Mouse (Mus musculus) Patski (cell line): ENCODE measurements at regions not wholly inside any gene's neighbourhood (a gene's known extent, or its start where the extent isn't known, plus 50 kb on each side); places are given as distances from the start of the nearest gene placed in this dataset.

ENCODE experiments used
- ATAC-seq: fragments of 100-300 bp; one replicate; pipeline ENCODE4 v1.8.0; 2021
- CTCF ChIA-PET: fragments of 350-600 bp; sonication (Branson Sonifier 250); formaldehyde crosslinking; loops from one replicate; lab custom pipeline; 2022; ENCODE audit warnings: inconsistent platforms; lab: Charles Lee
- POLR2A ChIA-PET: fragments of 350-600 bp; sonication (Branson Sonifier 250); formaldehyde crosslinking; loops from one replicate; lab custom pipeline; 2022; ENCODE audit warnings: antibody characterized with exemption, inconsistent platforms; lab: Charles Lee
- DNase-seq: peaks from one replicate; pipeline ENCODE4 v3.0.0-alpha.2; 2011; ENCODE audit warnings: low read depth, low spot score
- H3K27me3 ChIP-seq: fragments of 371-371 bp; one replicate; pipeline ENCODE4 v1.5.1; 2021
- CTCF ChIP-seq: fragments of 100-300 bp; IDR thresholded peaks from one replicate; pipeline ENCODE4 v1.5.1; 2021
- in situ Hi-C: fragments of 300-500 bp; cut with MboI; formaldehyde crosslinking; loops from 3 replicates; pipeline ENCODE4 v1.11.1; 2018; ENCODE audit warnings: low pct_unique_long_range_greater_than_20kb, mixed read lengths

GRCm38 (mm10) chr6:50938879-50939278 lies 284.6 kb upstream of the Npvf start:
- in situ Hi-C loops = loop anchor here (5.0 kb wide), 2 partner anchors 132 to 262 kb away; no protein-coding TSS in a partner anchor
- CTCF ChIA-PET = interaction anchor here (1.4 to 2.2 kb wide), 2 partner anchors 10 to 130 kb away, joined by 5 to 8 read pairs; no protein-coding TSS in a partner anchor
- POLR2A ChIA-PET = interaction anchor here (1.2 kb wide), 1 partner anchor 228 kb away, joined by 4 read pairs; no protein-coding TSS in a partner anchor
- ATAC-seq = no peak
- peaks cover 5% of the 10 kb centered on the region for H3K27me3 ChIP-seq
- peak; percentile 79 for TF ChIP-seq CTCF
- no peak for DNase-seq

- ATAC-seq (no peak), DNase-seq (no peak)
- in situ Hi-C loops = loop anchor here (5.0 kb wide), 2 partner anchors 132 to 262 kb away; no protein-coding TSS in a partner anchor
- no peak for TF ChIP-seq CTCF
- ChIA-PET CTCF (interaction anchor here (0.9 to 2.2 kb wide), 9 partner anchors 10 to 261 kb away, joined by 3 to 8 read pairs (median 5); no protein-coding TSS in a partner anchor), POLR2A (interaction anchor here (1.0 to 1.2 kb wide), 2 partner anchors 15 to 227 kb away, joined by 3 to 4 read pairs; no protein-coding TSS in a partner anchor)
- H3K27me3 ChIP-seq = peaks cover 1% of the 10 kb centered on the region
These were observed 285.2 kb upstream of the Npvf start for GRCm38 (mm10) chr6:50939440-50939839.

DNA sequence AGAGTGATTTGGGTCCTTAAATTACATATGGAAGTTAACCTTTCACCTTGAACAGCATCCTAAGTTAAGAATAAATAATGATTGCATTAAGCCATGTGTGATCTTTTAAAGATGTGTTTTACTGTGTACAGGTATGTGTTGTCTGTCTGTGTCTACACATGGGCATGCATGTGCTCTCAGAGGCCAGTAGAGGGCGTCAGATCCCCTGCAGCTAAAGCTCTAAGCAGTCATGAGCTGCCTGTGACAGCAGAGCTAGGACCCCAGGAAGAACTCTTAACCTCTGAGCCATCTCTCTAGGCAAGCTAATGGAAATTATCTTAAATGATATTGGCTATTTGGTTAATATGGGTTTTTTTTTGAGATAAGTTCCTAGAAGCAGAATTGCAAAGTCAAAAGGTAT lies 285.9 kb upstream of the Npvf start:
- ChIA-PET CTCF (interaction anchor here (0.6 to 2.2 kb wide), 12 partner anchors 9 to 262 kb away, joined by 3 to 8 read pairs (median 4); no protein-coding TSS in a partner anchor), POLR2A (interaction anchor here (0.6 to 1.2 kb wide), 3 partner anchors 15 to 226 kb away, joined by 3 to 4 read pairs (median 3); no protein-coding TSS in a partner anchor)
- ATAC-seq (no peak), DNase-seq (no peak)
- H3K27me3 ChIP-seq = no peaks in the 10 kb centered on the region
- TF ChIP-seq CTCF = peak; percentile 80
- in situ Hi-C loops = loop anchor here (5.0 kb wide), 1 partner anchor 227 kb away; no protein-coding TSS in a partner anchor

DNA sequence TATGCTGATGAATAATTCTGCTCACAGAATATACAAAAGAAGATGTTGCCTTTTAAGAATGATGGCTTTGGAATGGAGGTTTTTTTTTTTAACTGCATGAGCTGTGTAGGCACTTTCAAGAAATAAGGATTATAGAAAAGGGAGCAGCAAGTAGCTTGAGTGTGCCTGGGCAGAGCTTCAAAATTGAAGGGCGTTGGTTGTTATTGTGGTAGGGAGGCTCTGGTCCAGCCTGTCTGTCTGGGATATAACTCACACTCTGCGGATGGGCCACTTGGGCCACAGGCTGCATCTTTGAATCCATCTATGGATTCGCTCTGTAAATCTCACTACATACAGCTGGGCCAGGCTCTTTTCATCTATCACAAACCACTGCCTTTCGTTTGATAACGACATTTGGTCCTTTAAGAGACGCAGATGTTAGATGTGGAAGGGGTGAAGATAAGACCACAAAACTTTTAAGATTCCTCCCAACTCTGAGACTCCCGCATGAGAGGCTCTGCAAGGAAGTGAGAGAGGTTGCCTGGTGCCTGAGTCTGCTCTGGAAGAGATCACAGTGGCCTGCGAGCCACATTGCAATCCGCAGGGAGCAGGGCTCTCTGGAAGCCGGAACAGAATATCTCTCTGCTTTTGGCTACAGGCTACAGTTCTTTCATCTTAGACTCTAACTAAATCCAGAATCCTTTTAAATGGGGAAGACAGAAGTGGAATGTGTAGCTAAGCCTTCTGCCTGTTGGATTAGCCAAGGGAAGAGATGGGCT lies 286.6 kb upstream of the Npvf start:
- DNase-seq = no peak
- no peaks in the 10 kb centered on the region for H3K27me3 ChIP-seq
- no peak for ATAC-seq
- ChIA-PET CTCF (interaction anchor here (0.6 to 3.1 kb wide), 10 partner anchors 22 to 262 kb away, joined by 3 to 15 read pairs (median 6); no protein-coding TSS in a partner anchor), POLR2A (interaction anchor here (0.6 kb wide), 1 partner anchor 316 kb away, joined by 3 read pairs; no protein-coding TSS in a partner anchor)
- no peak for TF ChIP-seq CTCF
- in situ Hi-C loops = loop anchor here (5.0 kb wide), 1 partner anchor 226 kb away; no protein-coding TSS in a partner anchor

GRCm38 (mm10) chr6:50942696-50943095 lies 288.5 kb upstream of the Npvf start:
- POLR2A ChIA-PET = no interaction called here
- no peaks in the 10 kb centered on the region for H3K27me3 ChIP-seq
- ATAC-seq = no peak
- no peak for TF ChIP-seq CTCF
- in situ Hi-C loops = loop anchor here (5.0 kb wide), 1 partner anchor 225 kb away; no protein-coding TSS in a partner anchor
- no peak for DNase-seq
- CTCF ChIA-PET = interaction anchor here (1.1 to 3.1 kb wide), 3 partner anchors 136 to 227 kb away, joined by 3 to 15 read pairs (median 9); no protein-coding TSS in a partner anchor

DNA sequence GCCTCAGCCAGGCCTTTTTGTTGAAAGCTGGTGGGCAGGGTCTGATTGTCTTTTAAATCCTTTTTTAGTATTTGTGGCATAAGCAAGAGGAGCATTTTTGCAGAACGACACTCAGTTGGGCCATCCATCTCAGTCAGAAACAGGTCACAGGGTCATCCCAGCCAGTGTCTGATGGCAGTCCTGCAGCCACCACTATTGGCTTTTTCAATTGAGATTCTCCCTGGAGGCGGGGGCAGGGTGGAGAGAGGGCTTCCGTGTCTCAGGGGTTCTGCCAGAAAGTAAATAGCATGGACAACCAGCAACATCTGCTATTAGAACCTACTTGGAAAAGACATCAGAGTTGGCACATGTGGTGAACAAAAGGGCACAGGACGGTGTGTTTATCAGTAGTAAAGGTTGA lies 293.8 kb upstream of the Npvf start:
- TF ChIP-seq CTCF = no peak
- no peaks in the 10 kb centered on the region for H3K27me3 ChIP-seq
- CTCF ChIA-PET = interaction anchor here (1.1 to 1.4 kb wide), 2 partner anchors 140 to 220 kb away, joined by 3 to 4 read pairs; no protein-coding TSS in a partner anchor
- DNase-seq (no peak), ATAC-seq (no peak)
- in situ Hi-C loops = no loop called here
- POLR2A ChIA-PET = no interaction called here

DNA sequence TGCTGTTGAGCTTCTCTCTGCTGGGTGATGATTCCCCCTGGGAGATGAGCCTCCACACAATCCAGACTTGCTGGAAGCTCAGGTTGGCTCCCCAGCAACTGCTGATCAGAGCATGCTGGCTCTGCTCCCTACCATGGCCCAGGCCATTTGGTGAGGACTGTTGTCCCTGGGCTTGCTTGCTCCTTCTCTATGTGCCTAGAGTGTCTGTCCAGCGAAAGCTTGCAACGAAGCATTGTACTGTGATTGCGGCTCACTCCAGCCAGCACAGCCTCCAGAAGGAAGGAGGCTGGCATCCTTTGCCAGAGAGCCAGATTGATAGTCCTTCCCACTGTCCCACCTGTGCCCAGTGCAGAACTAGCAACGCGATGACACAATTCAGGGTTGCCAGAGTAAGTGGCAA lies 295.1 kb upstream of the Npvf start:
- in situ Hi-C loops = no loop called here
- no peaks in the 10 kb centered on the region for H3K27me3 ChIP-seq
- no peak for ATAC-seq
- ChIA-PET POLR2A (no interaction called here), CTCF (interaction anchor here (1.0 to 1.5 kb wide), 5 partner anchors 10 to 218 kb away, joined by 3 to 5 read pairs (median 3); no protein-coding TSS in a partner anchor)
- TF ChIP-seq CTCF = no peak
- no peak for DNase-seq

DNA sequence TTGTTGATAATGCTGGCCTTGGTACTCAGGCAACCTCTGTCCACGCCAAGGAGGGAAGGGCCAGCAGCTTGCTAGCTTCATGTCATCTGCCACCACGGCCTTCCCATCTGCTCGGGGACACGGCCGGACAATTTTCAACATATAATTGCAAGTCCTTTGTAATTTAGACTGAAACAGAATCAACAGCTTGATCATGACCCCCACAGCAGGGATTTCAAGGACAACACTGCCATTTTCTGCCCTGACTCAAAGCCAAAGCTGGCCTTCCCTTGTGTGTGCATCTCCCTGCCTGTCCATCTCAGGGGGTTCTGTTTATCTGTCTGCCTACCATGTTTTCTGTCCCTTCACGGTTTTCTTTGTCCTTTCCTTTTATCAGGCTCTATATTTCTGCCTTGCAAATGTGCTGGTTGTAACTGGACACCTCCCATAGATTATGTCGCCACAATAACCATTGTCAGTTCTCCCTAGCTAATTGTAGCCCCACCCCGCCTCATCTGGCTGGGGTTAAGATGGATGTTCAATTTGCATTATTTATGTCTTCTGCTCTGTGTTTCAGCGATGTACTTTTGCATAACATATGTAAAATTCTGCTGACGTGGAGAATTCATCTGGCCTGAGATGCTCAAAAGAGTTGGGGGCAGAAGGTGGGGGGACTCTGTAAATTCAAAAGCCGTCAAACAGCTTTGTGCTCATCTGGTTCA lies 295.8 kb upstream of the Npvf start:
- ChIA-PET CTCF (interaction anchor here (1.2 to 1.5 kb wide), 2 partner anchors 10 to 20 kb away, joined by 3 to 5 read pairs; no protein-coding TSS in a partner anchor), POLR2A (no interaction called here)
- no peak for TF ChIP-seq CTCF
- H3K27me3 ChIP-seq = no peaks in the 10 kb centered on the region
- in situ Hi-C loops = no loop called here
- ATAC-seq = no peak
- DNase-seq = no peak

GRCm38 (mm10) chr6:50957328-50957900 lies 303.2 kb upstream of the Npvf start:
- in situ Hi-C loops = no loop called here
- ChIA-PET POLR2A (no interaction called here), CTCF (no interaction called here)
- DNase-seq (no peak), ATAC-seq (no peak)
- no peaks in the 10 kb centered on the region for H3K27me3 ChIP-seq
- no peak for TF ChIP-seq CTCF
